Mouse (Mus musculus) lung, postnatal 0 days (tissue): ENCODE results near the gene Ppfia3. TPM values are rescaled to one million over a fixed set of nuclear protein-coding genes. Genes with fewer than 3 reads are reported as not detected.
A peak's percentile ranks its signal among the peaks of the same experiment; 100 is the strongest.

Experiments
- ATAC-seq: fragments of 200-750 bp; cut with Nextera tagmentation; 2 replicates; pipeline ENCODE4 v1.8.0; 2017; ENCODE audit warnings: moderate library complexity
- DNase-seq: peaks from one replicate; pipeline ENCODE4 v3.0.0-alpha.2; 2016; ENCODE audit warnings: low spot score
- H3K27ac ChIP-seq: fragments of 300-500 bp; sonication (generic); 2 replicates; pipeline ENCODE4 v1.5.1; 2014; ENCODE audit warnings: antibody characterized with exemption, mild to moderate bottlenecking, low read length, mixed read lengths
- H3K27me3 ChIP-seq: fragments of 300-500 bp; sonication (generic); replicated peaks from 2 replicates; pipeline ENCODE4 v1.6.1; 2014; ENCODE audit warnings: low read length, mixed read lengths; ENCODE audit not compliant: insufficient read depth
- H3K36me3 ChIP-seq: fragments of 300-500 bp; sonication (generic); 2 replicates; pipeline ENCODE4 v1.6.1; 2014; ENCODE audit warnings: low read length, mixed read lengths; ENCODE audit not compliant: insufficient read depth
- H3K4me1 ChIP-seq: fragments of 300-500 bp; sonication (generic); 2 replicates; pipeline ENCODE4 v1.6.1; 2014; ENCODE audit warnings: antibody characterized with exemption, low read depth, low read length, mixed read lengths; ENCODE audit not compliant: insufficient read depth
- H3K4me2 ChIP-seq: fragments of 300-500 bp; sonication (generic); replicated peaks from 2 replicates; pipeline ENCODE4 v1.6.1; 2014; ENCODE audit warnings: low read depth, mild to moderate bottlenecking, low read length, moderate library complexity, mixed read lengths
- H3K4me3 ChIP-seq: fragments of 300-500 bp; sonication (generic); 2 replicates; pipeline ENCODE4 v1.5.1; 2014; ENCODE audit warnings: low read depth, low read length
- H3K9ac ChIP-seq: fragments of 300-500 bp; sonication (generic); replicated peaks from 2 replicates; pipeline ENCODE4 v1.6.1; 2014; ENCODE audit warnings: low read depth, mild to moderate bottlenecking
- H3K9me3 ChIP-seq: fragments of 300-500 bp; sonication (generic); 2 replicates; pipeline ENCODE4 v1.6.1; 2016; ENCODE audit warnings: low read length, mixed read lengths
- CTCF ChIP-seq: IDR thresholded peaks from 2 replicates; pipeline ENCODE4 v1.5.1; 2016; ENCODE audit warnings: antibody characterized with exemption, mild to moderate bottlenecking
- EP300 ChIP-seq: IDR thresholded peaks from 2 replicates; pipeline ENCODE4 v1.6.1; 2016; ENCODE audit warnings: antibody characterized with exemption, mild to moderate bottlenecking, control low read depth
- WGBS: fragments of 180-500 bp; shearing (Covaris S2); extraction: QIAGEN DNeasy Blood & Tissue Kit; methylation state at CpG from one replicate; pipeline ENCODE4 v1.1.7; 2014; 5-methylcytosine and 5-hydroxymethylcytosine counted together
- polyA plus RNA-seq: library from polyadenylated mRNA; unstranded; fragments of >200 nt; fragmentation: Nextera tagmentation; extraction: Ambion mirVana; gene quantifications from 2 replicates; pipeline ENCODE4 v1.2.1, GENCODE M21; 2015

Gene Ppfia3
- polyA plus RNA-seq, 1 experiment from 2014 or later, result 1.8 TPM

- no peak overlapping the region for H3K4me2 ChIP-seq
- TF ChIP-seq CTCF (no peak), EP300 (no peak)
- peaks cover 3% of the 10 kb centered on the region; the same call in 1 of the 2 replicates for H3K36me3 ChIP-seq
- H3K27me3 ChIP-seq, result no peaks in the 10 kb centered on the region
- H3K27ac ChIP-seq, result peak overlapping the region; percentile 48; the same call in 1 of the 2 replicates
- ATAC-seq (no peak), DNase-seq (no peak)
- 36% methylated on average over 9 of the region's 9 CpGs for WGBS
- no peaks in the 10 kb centered on the region; the same call in 1 of the 2 replicates for H3K4me1 ChIP-seq
- H3K4me3 ChIP-seq, result no peak overlapping the region
- no peaks in the 10 kb centered on the region for H3K9me3 ChIP-seq
- H3K9ac ChIP-seq, result no peak overlapping the region
These were observed 53.3 kb downstream of the Ppfia3 start for GRCm38 (mm10) chr7:45313495-45313894.

DNA sequence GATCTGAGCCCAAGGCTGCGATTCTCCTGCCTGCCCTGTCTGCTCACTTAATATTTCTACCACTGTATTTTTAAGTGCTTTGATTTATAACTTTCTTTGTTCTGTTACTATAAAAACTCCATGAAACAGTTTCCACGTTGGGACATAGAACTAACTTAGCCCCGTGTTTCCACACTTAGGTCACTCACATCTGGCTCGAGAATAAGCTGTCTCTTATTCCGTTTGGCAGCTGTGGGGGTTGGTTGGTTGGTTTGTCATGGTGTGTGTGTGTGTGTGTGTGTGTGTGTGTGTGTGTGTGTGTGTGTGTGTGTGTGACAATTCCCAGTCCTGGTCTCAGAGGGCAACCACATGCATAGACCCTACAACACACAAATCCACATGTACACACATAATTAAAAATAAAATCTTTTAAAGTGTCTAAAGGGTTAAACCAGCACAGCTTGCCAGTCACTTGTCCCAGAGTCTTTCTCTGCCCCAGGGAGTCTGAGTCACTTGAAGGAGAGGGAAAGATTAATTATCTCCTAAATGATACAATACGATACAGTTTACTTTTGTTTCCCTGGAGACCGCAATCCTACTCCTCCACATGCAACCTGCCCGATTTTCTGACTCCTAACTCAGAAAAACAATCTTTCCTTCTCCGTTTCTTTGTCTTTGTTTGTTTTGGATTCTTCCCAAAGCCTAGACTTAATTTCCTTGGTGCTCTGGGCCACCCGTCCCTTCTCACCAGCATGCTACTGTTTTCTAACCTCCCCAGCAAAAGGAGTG, 53.9 kb downstream of the Ppfia3 start:
- Histone ChIP-seq H3K27ac (peak overlapping the region; percentile 48; the same call in 1 of the 2 replicates), H3K4me2 (no peak overlapping the region), H3K4me3 (no peak overlapping the region), H3K27me3 (no peaks in the 10 kb centered on the region), H3K4me1 (no peaks in the 10 kb centered on the region; the same call in 1 of the 2 replicates), H3K9ac (no peak overlapping the region), H3K9me3 (no peaks in the 10 kb centered on the region), H3K36me3 (peaks cover 3% of the 10 kb centered on the region; the same call in 1 of the 2 replicates)
- DNase-seq, result peak; percentile 75
- peak; percentile 54 for ATAC-seq
- TF ChIP-seq CTCF, result no peak
- TF ChIP-seq EP300, result no peak
- WGBS, result 22% methylated on average over 10 of the region's 10 CpGs

DNA sequence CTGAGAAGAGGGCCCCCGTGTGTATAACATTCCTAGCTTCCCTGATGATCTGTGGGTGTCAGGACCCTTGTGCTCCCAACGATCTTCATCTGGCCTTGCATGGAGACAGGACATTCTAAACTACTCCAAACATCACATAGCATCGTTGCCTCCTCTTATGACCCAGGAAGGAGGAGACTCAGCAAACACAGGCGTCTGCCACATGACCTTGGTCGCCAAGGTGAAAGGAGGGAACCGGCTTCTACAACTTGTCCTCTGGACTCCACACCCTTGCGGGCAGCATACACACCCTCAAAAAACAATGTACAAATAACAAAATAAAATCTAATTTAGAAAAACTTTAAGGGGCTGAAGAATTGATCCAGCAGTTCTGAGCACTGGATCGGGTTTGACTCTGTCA, 54.8 kb downstream of the Ppfia3 start:
- ATAC-seq (no peak), DNase-seq (no peak)
- Histone ChIP-seq H3K27ac (no peak overlapping the region), H3K27me3 (no peaks in the 10 kb centered on the region), H3K4me2 (no peak overlapping the region), H3K4me3 (no peak overlapping the region), H3K9ac (no peak overlapping the region), H3K36me3 (0 out of 2 replicates have a peak, but pooled peaks cover 3% of the 10 kb centered on the region), H3K9me3 (no peaks in the 10 kb centered on the region), H3K4me1 (no peaks in the 10 kb centered on the region; the same call in 1 of the 2 replicates)
- TF ChIP-seq EP300, result no peak
- no peak for TF ChIP-seq CTCF
- WGBS, result 37% methylated on average over 8 of the region's 8 CpGs

GRCm38 (mm10) chr7:45309455-45309854, 57.4 kb downstream of the Ppfia3 start:
- ATAC-seq, result peak; percentile 16; the same call in 1 of the 2 replicates
- Histone ChIP-seq H3K4me1 (no peaks in the 10 kb centered on the region; the same call in 1 of the 2 replicates), H3K9ac (no peak overlapping the region), H3K4me3 (no peak overlapping the region), H3K9me3 (no peaks in the 10 kb centered on the region), H3K27me3 (no peaks in the 10 kb centered on the region), H3K27ac (no peak overlapping the region), H3K36me3 (no peaks in the 10 kb centered on the region), H3K4me2 (no peak overlapping the region)
- WGBS, result 15% methylated on average over 9 of the region's 9 CpGs
- DNase-seq, result peak; percentile 76
- no peak for TF ChIP-seq EP300
- TF ChIP-seq CTCF, result peak; percentile 83

GRCm38 (mm10) chr7:45308551-45309240, 58.1 kb downstream of the Ppfia3 start:
- no peak overlapping the region for H3K4me2 ChIP-seq
- no peak overlapping the region for H3K4me3 ChIP-seq
- H3K36me3 ChIP-seq, result no peaks in the 10 kb centered on the region
- no peak for TF ChIP-seq EP300
- TF ChIP-seq CTCF, result no peak
- 59% methylated on average over 15 of the region's 15 CpGs for WGBS
- DNase-seq (no peak), ATAC-seq (no peak)
- no peaks in the 10 kb centered on the region for H3K27me3 ChIP-seq
- H3K27ac ChIP-seq, result no peak overlapping the region
- no peaks in the 10 kb centered on the region for H3K9me3 ChIP-seq
- no peak overlapping the region for H3K9ac ChIP-seq
- H3K4me1 ChIP-seq, result no peaks in the 10 kb centered on the region; the same call in 1 of the 2 replicates

DNA sequence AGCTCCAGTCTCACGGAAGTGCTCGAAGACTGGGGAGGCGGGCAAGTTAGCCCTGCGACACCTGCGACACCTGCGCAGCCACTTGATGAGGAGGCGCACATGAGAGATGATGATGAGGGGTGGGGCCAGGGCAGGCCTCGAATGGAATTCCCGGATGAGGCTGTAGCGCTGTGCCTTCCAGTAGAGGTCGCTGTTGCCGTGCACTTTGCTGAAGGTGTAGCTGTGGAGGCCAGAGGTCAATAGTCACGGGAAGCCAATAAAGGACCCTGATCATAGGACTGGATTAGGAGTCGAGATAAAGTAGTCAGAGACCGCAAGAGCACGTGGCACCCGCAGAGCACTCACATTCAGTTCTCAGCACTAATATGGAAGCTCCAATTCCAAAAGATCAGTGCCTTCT, 61.5 kb downstream of the Ppfia3 start:
- Histone ChIP-seq H3K9ac (no peak overlapping the region), H3K36me3 (no peaks in the 10 kb centered on the region), H3K27ac (no peak overlapping the region), H3K4me3 (no peak overlapping the region), H3K4me1 (no peaks in the 10 kb centered on the region), H3K4me2 (0 out of 2 replicates have a peak overlapping the region, but pooled peaks have one; percentile 32), H3K27me3 (no peaks in the 10 kb centered on the region), H3K9me3 (no peaks in the 10 kb centered on the region)
- 18% methylated on average over 17 of the region's 17 CpGs for WGBS
- TF ChIP-seq EP300 (no peak), CTCF (peak; percentile 92)
- ATAC-seq (peak; percentile 78), DNase-seq (peak; percentile 85)
